Mouse (Mus musculus): Measurements from ENCODE around the gene Vps18. TPM values are rescaled to one million over a fixed set of nuclear protein-coding genes. Genes with fewer than 3 reads are reported as not detected.

The Vps18 gene
- total RNA-seq, 2 experiments from 2014 or later: 47.2 to 50.8 TPM

DNA sequence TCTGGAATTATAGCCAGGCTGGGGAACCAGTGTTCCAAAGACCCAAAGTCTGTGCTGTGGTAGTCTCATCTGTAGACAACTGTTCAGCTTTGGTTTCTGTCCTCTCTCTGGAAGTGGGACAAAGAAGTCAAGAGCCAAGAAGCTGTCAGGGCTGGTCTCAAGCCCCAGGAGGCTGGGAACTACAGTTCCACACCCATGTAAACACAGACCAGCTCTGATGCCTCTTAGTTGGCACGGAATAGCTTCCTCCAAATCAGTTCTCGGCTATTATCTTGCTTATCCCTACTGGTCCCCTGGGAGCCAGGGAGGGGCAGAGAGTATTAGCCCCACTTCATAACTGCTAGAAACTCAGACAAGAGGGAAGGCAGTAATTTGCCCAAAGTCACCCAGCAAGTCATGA lies 27.2 kb upstream of the Vps18 start:
- DNase-seq (ENCODE audit: extremely low spot score in 1 of 2, low spot score in 2 of 2): no peak
- intact Hi-C loops (cut with DNase I): no loop called here
- Histone ChIP-seq H3K4me3 (no peak overlapping the region), H3K27ac (no peak overlapping the region)
- TF ChIP-seq CTCF (IDR thresholded peaks at IDR 0.05): no peak

DNA sequence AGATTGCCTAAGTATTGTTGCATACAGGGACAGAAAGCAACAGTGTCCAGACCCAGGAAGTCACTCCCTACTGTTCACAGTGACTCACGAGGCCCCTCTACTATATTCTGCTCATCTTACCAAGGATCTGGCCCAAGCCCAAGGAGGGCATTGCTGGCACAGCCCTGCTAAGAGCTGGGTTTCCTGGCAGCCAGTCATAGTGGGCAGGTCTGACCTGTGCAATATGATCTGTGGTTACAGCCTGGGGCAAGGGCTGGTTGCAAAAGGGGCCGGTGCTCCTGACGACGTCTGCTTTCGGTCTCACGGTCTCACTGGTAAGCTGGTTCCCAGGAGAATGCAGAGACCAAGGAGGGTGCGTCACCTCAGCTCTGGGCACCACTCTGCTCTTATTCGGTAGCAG lies 25.6 kb upstream of the Vps18 start:
- intact Hi-C loops (cut with DNase I): no loop called here

DNA sequence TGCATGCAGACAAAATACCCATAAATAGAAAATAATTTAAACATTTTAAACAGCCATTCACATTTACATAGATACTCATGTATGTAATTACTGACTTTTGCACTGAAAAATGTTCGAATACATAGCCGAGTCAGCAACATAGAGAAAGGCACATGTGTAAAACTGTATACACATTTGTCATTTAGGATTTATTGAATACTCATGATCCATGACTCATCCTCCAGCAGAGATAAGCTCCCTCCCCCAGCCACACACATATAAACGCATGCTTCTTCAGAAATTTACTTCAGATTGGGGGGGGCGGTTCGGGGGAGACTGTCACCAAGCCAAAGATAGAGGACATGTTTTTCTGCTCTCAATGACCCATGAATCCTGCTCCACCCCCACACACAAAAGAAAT lies 24.7 kb upstream of the Vps18 start:
- no peak for TF ChIP-seq CTCF (IDR thresholded peaks at IDR 0.05)
- Histone ChIP-seq H3K27ac (no peak overlapping the region), H3K4me3 (no peak overlapping the region)
- DNase-seq (ENCODE audit: extremely low spot score in 1 of 2, low spot score in 2 of 2): no peak
- intact Hi-C loops (cut with DNase I): no loop called here

More for the DNA sequence above, 25.6 kb upstream of the Vps18 start:
- DNase-seq (ENCODE audit: extremely low spot score in 1 of 2, low spot score in 2 of 2): no peak
- TF ChIP-seq CTCF (IDR thresholded peaks at IDR 0.05): no peak
- Histone ChIP-seq H3K4me3 (no peak overlapping the region), H3K27ac (no peak overlapping the region)

DNA sequence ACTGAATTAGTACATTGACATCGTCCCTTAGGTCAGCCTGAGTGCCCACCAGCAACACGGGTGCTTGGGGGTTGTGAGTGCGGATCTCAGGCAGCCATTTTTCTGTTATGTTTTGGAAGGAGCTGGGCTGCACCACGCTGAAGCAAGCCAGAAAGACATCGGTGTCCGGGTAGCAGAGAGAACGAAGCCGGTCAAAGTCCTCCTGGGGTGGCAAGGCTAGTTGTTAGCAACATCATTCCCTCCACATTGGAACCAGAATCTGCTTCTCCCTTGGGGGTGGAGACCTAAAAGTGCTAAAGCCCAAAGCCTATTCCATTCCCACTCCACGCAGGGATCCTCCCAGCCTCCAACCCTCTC lies 18.3 kb upstream of the Vps18 start:
- Histone ChIP-seq H3K27ac (peak overlapping the region; percentile 84; the same call in 1 of the 2 replicates), H3K4me3 (peak overlapping the region; percentile 73)
- TF ChIP-seq CTCF (IDR thresholded peaks at IDR 0.05): no peak
- intact Hi-C loops (cut with DNase I): no loop called here
- no peak for DNase-seq (ENCODE audit: extremely low spot score in 1 of 2, low spot score in 2 of 2)

DNA sequence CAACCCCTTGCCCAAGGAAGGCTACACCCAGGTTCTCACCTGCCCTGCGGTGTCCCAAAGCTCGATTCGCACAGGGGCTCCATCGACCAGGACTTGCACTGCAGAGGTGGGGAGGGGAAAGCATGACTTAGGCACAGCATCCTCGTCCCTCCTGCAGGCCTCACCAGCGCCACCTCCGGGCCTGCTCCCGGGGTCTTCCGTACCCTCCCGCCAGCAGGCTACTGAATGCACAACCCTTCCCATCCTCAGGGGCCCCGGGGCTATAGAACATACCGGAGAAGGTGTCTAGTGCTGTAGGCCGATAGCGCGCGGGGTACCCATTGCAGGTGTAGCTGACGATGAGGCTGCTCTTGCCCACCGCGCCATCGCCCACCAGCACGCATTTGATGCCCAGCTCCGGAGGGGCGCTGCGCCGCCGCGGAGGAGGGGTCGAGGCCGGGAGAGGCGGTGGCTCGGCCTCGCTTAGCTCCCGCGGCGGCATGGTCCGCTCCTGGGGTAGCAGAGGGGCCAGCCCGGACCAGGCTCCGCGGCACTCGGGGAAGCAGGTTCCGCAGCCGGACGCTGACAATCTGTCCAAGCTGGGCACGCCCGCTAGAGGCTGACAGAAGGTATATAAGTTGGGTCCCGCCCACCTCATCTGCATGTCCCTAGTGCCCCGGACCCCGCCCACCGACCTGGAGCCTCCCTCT lies 17.8 kb upstream of the Vps18 start, which contains the start of gene Rhov:
Gene Rhov, minus strand, starts transcription at position 630 of the 689 bp plus-strand sequence.
- DNase-seq (ENCODE audit: extremely low spot score in 1 of 2, low spot score in 2 of 2): peak; percentile 62 to 67
- peak; percentile 17; the same call in 1 of the 2 replicates for TF ChIP-seq CTCF (IDR thresholded peaks at IDR 0.05)
- peak within 1 kb of the TSS; percentile 73 for H3K4me3 ChIP-seq
- intact Hi-C loops (cut with DNase I): no loop called here
- H3K27ac ChIP-seq: peak within 1 kb of the TSS; percentile 84

DNA sequence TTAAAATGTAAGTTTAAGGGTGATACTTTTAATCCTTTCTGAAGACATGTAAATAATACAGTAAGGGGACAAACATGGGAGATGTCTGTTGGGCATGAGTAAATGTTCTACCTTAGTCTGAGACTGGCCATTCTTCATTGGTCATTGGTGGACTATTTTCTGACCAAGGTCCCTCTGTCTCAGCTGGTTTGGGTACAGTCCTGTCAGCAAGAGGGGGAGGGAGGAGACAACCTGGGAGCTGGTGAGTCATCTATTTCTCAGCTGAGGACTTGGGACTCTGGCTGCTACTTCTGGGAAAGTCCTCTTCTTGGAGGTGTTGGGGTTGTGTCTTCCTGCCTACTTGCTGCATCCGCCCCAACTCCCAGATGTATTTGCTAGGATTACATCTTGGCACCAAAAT lies 14.4 kb upstream of the Vps18 start:
- Histone ChIP-seq H3K27ac (no peak overlapping the region), H3K4me3 (no peak overlapping the region)
- no peak for TF ChIP-seq CTCF (IDR thresholded peaks at IDR 0.05)
- intact Hi-C loops (cut with DNase I): no loop called here
- DNase-seq (ENCODE audit: extremely low spot score in 1 of 2, low spot score in 2 of 2): no peak

DNA sequence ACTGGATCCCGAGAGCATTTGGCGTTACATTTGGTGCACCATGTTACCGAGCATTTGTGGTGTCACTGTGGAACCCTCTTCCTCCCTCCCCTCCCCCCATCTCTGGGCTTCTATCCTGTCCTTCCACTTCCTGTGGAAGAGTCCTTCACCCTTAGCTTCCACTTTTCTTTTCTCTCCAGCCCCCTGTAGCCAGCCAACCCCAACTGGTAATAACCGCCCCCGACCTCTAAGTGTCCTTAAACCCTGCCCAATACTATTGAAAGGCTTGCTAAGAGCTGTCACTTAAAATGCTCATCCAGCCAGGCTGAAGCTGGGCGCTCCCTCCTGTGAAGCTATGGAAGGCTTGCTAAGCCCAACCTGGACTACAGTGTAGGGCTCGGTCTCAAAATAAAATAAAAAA lies 11.6 kb upstream of the Vps18 start:
- DNase-seq (ENCODE audit: extremely low spot score in 1 of 2, low spot score in 2 of 2): no peak
- Histone ChIP-seq H3K4me3 (no peak overlapping the region), H3K27ac (no peak overlapping the region)
- TF ChIP-seq CTCF (IDR thresholded peaks at IDR 0.05): no peak
- intact Hi-C loops (cut with DNase I): no loop called here

DNA sequence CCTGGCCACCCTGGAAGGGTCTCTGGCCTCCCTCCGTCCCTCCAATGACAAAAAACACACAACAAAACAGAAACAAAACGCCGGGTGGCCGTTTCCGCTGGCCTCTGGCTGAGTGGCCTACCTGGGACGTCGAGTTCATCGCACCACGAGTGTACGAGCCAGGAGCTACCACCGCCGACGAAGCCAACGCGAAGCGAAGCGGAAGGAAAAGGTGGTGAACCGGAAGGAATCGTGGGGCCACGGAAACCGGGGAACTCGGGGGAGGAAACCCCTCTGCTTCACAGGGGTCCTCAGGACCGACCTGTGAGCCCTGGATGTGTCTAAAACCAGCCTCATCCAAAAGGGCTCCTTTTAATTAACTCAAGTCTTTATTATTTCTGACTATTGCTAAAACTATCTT lies 10.7 kb upstream of the Vps18 start:
- intact Hi-C loops (cut with DNase I): no loop called here
- Histone ChIP-seq H3K27ac (no peak overlapping the region), H3K4me3 (no peak overlapping the region)
- no peak for DNase-seq (ENCODE audit: extremely low spot score in 1 of 2, low spot score in 2 of 2)
- no peak for TF ChIP-seq CTCF (IDR thresholded peaks at IDR 0.05)

DNA sequence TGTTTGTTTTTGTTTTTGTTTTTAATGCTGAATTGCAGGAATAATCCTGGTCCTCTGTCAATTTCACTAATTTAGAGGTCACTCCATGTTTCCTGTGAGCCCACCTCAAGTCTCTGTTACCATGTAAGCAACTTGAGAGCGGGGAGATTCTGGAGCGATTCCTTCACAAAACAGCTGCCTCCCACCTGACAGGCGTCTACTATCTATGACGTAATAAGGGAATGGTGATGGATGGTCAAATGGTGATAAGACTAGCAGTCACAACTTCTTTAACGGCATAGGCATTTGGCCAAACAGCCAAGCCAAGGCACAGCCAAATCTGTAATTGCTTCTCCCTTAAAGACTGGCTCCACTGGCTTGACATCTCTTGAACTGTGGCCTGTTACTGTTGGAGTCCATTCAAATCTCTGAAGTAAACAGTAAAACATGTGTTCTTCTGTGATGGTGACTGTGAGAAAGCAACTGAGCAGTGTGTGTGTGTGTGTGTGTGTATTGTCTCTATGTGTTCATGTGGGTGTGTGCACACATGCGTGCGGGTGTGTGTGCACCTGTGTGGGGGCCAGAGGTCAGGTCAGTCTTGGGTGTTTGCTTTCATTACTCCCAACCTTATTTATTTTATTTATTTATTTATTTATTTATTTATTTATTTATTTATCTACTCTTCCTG lies 6.5 kb upstream of the Vps18 start:
- Histone ChIP-seq H3K27ac (no peak overlapping the region), H3K4me3 (no peak overlapping the region)
- intact Hi-C loops (cut with DNase I): no loop called here
- no peak for DNase-seq (ENCODE audit: extremely low spot score in 1 of 2, low spot score in 2 of 2)
- TF ChIP-seq CTCF (IDR thresholded peaks at IDR 0.05): no peak

DNA sequence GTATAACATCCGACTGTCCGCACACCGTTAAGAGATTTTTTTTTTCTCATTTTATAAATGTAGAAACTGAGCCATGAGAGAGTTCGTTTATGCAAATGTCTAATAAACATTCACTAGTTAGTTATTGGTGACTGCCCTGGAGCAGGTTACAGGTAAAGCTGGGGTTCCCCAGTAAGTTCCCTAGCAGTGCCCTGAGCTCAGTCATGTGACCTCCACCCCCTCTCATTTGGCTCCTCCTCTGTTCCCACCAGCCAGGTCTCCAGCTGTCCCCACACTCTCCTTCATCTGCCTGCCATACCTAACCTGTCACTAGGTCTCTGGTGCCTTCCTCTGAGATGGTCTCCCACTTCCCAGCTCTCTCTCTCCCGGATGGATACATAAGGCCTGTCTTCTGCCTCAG lies 1.2 kb upstream of the Vps18 start:
- TF ChIP-seq CTCF (IDR thresholded peaks at IDR 0.05): no peak
- H3K4me3 ChIP-seq: no peak overlapping the region
- DNase-seq (ENCODE audit: extremely low spot score in 1 of 2, low spot score in 2 of 2): no peak
- no peak overlapping the region for H3K27ac ChIP-seq
- intact Hi-C loops (cut with DNase I): loop anchor here (5.0 kb wide), 1 partner anchor 255 kb away; the partner anchor contains the start of gene Rpusd2

DNA sequence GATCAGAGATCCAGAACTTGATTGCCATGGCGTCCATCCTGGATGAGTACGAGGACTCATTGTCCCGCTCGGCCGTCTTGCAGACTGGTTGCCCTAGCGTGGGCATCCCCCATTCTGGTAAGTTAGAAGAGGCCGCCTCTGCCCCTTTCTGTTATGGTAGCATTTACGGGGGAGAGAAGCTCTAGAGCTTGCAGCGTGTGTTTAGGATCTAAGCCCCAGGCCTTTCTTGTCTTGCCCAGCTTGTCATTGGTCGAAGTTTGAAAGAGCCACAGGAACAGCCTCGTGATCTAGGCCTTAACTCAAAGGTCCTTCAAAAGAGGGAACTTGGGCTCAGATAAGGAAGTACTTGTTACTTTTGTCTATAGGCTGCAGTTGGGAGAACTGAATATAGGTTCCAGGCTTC lies 475 bp downstream of the Vps18 start:
- Histone ChIP-seq H3K27ac (peak overlapping the region; percentile 85), H3K4me3 (peak overlapping the region; percentile 87)
- TF ChIP-seq CTCF (IDR thresholded peaks at IDR 0.05): no peak
- intact Hi-C loops (cut with DNase I): loop anchor here (2.0 to 5.0 kb wide), 2 partner anchors 80 to 257 kb away; partner anchors contain the start of genes Dnajc17, Rpusd2 and Zfyve19
- no peak for DNase-seq (ENCODE audit: extremely low spot score in 1 of 2, low spot score in 2 of 2)

DNA sequence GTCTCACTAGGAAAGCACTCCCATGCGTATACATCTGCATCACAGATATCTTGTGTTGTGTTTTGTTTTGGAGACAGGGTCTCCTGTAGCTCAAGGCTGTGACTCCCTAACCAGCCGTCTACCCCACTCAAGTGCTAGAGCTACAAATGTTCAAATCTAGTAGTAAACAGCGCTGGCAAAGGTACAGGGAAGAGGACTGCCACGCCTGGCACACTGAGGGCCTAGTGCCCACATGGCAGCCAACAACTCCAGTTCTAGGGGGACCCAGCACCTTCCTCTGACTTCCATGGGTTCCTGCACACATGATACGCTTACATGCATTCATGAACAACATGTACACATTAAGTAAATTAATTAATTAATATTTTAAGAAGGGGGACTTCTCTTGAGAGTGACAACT lies 3.7 kb downstream of the Vps18 start:
- no peak for DNase-seq (ENCODE audit: extremely low spot score in 1 of 2, low spot score in 2 of 2)
- H3K27ac ChIP-seq: no peak overlapping the region
- H3K4me3 ChIP-seq: no peak overlapping the region
- intact Hi-C loops (cut with DNase I): no loop called here
- TF ChIP-seq CTCF (IDR thresholded peaks at IDR 0.05): no peak

DNA sequence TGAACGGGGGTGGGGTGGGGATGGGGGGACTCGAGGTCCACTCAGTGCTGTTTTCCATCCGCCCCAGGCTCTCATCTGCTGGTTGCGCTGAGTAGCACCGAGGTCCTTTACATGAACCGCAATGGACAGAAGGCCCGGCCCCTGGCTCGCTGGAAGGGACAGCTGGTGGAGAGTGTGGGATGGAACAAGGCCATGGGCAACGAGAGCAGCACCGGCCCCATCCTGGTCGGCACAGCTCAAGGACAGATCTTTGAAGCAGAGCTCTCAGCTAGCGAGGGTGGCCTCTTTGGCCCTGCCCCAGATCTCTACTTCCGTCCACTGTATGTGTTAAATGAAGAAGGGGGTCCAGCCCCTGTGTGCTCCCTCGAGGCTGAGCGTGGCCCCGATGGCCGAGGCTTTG lies 4.3 kb downstream of the Vps18 start:
- DNase-seq (ENCODE audit: extremely low spot score in 1 of 2, low spot score in 2 of 2): no peak
- TF ChIP-seq CTCF (IDR thresholded peaks at IDR 0.05): no peak
- Histone ChIP-seq H3K4me3 (no peak overlapping the region), H3K27ac (no peak overlapping the region)
- intact Hi-C loops (cut with DNase I): no loop called here

Data from left cerebral cortex, adult 2 months (tissue).